Mouse (Mus musculus): ENCODE results near the gene Wwc2.

Wwc2 gene

GRCm38 (mm10) chr8:47989655-47990385 is 904 bp downstream of the Wwc2 start:
- peak in 1 of 2 experiments; percentile 55 for DNase-seq (ENCODE audit: low spot score in 2 of 2)

- DNase-seq (ENCODE audit: low spot score in 2 of 2): no peak
These were observed 1.5 kb downstream of the Wwc2 start for GRCm38 (mm10) chr8:47989211-47989610.

- no peak for DNase-seq (ENCODE audit: low spot score in 2 of 2)
These were observed 2.6 kb downstream of the Wwc2 start for GRCm38 (mm10) chr8:47988111-47988510.

- no peak for DNase-seq (ENCODE audit: low spot score in 2 of 2)
These were observed 5.1 kb downstream of the Wwc2 start for GRCm38 (mm10) chr8:47985644-47986043.

- DNase-seq (ENCODE audit: low spot score in 2 of 2): no peak
These were observed 5.5 kb downstream of the Wwc2 start for GRCm38 (mm10) chr8:47985243-47985642.

GRCm38 (mm10) chr8:47981075-47981474 is 9.6 kb downstream of the Wwc2 start:
- DNase-seq (ENCODE audit: low spot score in 2 of 2): no peak

- DNase-seq (ENCODE audit: low spot score in 2 of 2): no peak
These were observed 10.8 kb downstream of the Wwc2 start for GRCm38 (mm10) chr8:47979876-47980275.

GRCm38 (mm10) chr8:47978755-47979154 is 12.0 kb downstream of the Wwc2 start:
- DNase-seq (ENCODE audit: low spot score in 2 of 2): peak; percentile 24 to 65

GRCm38 (mm10) chr8:47974963-47975314 is 15.8 kb downstream of the Wwc2 start:
- no peak for DNase-seq (ENCODE audit: low spot score in 2 of 2)

GRCm38 (mm10) chr8:47974138-47974962 is 16.4 kb downstream of the Wwc2 start:
- no peak for DNase-seq (ENCODE audit: low spot score in 2 of 2)

- no peak for DNase-seq (ENCODE audit: low spot score in 2 of 2)
These were observed 19.6 kb downstream of the Wwc2 start for GRCm38 (mm10) chr8:47971121-47971520.

GRCm38 (mm10) chr8:47970576-47970975 is 20.1 kb downstream of the Wwc2 start:
- no peak for DNase-seq (ENCODE audit: low spot score in 2 of 2)

- DNase-seq (ENCODE audit: low spot score in 2 of 2): no peak
These were observed 23.4 kb downstream of the Wwc2 start for GRCm38 (mm10) chr8:47967045-47967920.

GRCm38 (mm10) chr8:47962484-47962883 is 28.2 kb downstream of the Wwc2 start:
- no peak for DNase-seq (ENCODE audit: low spot score in 2 of 2)

GRCm38 (mm10) chr8:47962005-47962404 is 28.7 kb downstream of the Wwc2 start:
- peak in 1 of 2 experiments; percentile 35 for DNase-seq (ENCODE audit: low spot score in 2 of 2)

- no peak for DNase-seq (ENCODE audit: low spot score in 2 of 2)
These were observed 33.2 kb downstream of the Wwc2 start for GRCm38 (mm10) chr8:47957560-47957959.

GRCm38 (mm10) chr8:47951380-47951932 is 39.3 kb downstream of the Wwc2 start:
- DNase-seq (ENCODE audit: low spot score in 2 of 2): peak in 1 of 2 experiments; percentile 61

GRCm38 (mm10) chr8:47948836-47949235 is 41.9 kb downstream of the Wwc2 start:
- DNase-seq (ENCODE audit: low spot score in 2 of 2): no peak

GRCm38 (mm10) chr8:47947672-47948618 is 42.8 kb downstream of the Wwc2 start:
- no peak for DNase-seq (ENCODE audit: low spot score in 2 of 2)

- DNase-seq (ENCODE audit: low spot score in 2 of 2): peak in 1 of 2 experiments; percentile 58
These were observed 47.7 kb downstream of the Wwc2 start for GRCm38 (mm10) chr8:47943049-47943448.

GRCm38 (mm10) chr8:47941028-47941427 is 49.7 kb downstream of the Wwc2 start:
- DNase-seq (ENCODE audit: low spot score in 2 of 2): no peak
